Comparison of ENCODE assay signal across 14 mouse cellular contexts in the genomic region with DNA sequence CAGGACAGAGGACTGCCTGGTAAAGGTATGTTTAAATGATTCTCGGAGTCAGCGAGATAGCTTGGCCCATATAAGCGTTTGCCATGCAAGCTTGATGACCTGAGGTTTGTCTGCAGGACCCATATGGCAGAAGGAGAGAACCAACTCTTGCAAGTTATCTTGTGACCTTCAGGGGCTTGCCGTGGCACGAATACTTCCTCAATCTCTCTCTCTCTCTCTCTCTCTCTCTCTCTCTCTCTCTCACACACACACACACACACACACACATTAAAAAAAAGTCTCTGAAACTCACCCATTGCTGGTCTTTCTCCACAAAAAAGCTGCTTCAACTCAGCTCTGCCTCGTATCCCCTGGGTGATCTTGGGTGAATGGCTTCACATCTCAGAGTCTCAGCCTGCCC. TPM values are rescaled to one million over a fixed set of nuclear protein-coding genes. Genes with fewer than 3 reads are reported as not detected.
A peak's percentile ranks its signal among the peaks of the same experiment; 100 is the strongest.
DNase-seq lines count a peak whose midpoint lies in the region; ATAC-seq and TF ChIP-seq lines count a peak whose summit lies in the region.
"Had no signal": no experiment of that assay in that cellular context is flagged by ENCODE, and none has a peak within 500 bp of the region (broad histone marks: within the 10 kb centered on the region; RNA-seq: fewer than 3 reads in every experiment).

No protein-coding gene starts in this region.

- H3K4me1 ChIP-seq in heart, embryonic 13.5 days = peaks cover 21% of the 10 kb centered on the region
- peaks cover 31% of the 10 kb centered on the region for H3K4me1 ChIP-seq in forebrain, embryonic 12.5 days
- peaks cover 28% of the 10 kb centered on the region for H3K4me1 ChIP-seq in limb, embryonic 12.5 days (replicated peaks)
- H3K4me1 ChIP-seq in stomach, postnatal 0 days (replicated peaks; ENCODE audit: control insufficient read depth, insufficient read depth) = no peaks in the 10 kb centered on the region
- H3K4me1 ChIP-seq: intestine, embryonic 15.5 days had no signal

- ATAC-seq in heart, embryonic 13.5 days (ENCODE audit: extremely low read depth, insufficient number of reproducible peaks, low FRiP score, low TSS enrichment) = no peak
- ATAC-seq in forebrain, embryonic 12.5 days (ENCODE audit: low FRiP score) = no peak
- ATAC-seq in limb, embryonic 12.5 days (ENCODE audit: insufficient number of reproducible peaks, insufficient read depth, low FRiP score, low TSS enrichment, low read depth) = no peak
- no peak for ATAC-seq in stomach, postnatal 0 days (ENCODE audit: low FRiP score, low TSS enrichment)
- ATAC-seq: intestine, embryonic 15.5 days had no signal

- no peaks in the 10 kb centered on the region for H3K36me3 ChIP-seq in heart, embryonic 13.5 days
- H3K36me3 ChIP-seq in forebrain, embryonic 12.5 days (replicated peaks) = peaks cover under 1% of the 10 kb centered on the region
- peaks cover under 1% of the 10 kb centered on the region; the same call in 1 of the 2 replicates for H3K36me3 ChIP-seq in limb, embryonic 12.5 days
- no peaks in the 10 kb centered on the region for H3K36me3 ChIP-seq in stomach, postnatal 0 days (ENCODE audit: control insufficient read depth, insufficient read depth, low read length)
- H3K36me3 ChIP-seq: heart, embryonic 15.5 days; intestine, embryonic 15.5 days; stomach, embryonic 15.5 days had no signal

- H3K4me3 ChIP-seq in heart, embryonic 13.5 days = no peak overlapping the region
- H3K4me3 ChIP-seq in forebrain, embryonic 12.5 days (replicated peaks) = peak overlapping the region; percentile 47; the same call in 1 of the 2 replicates
- peak overlapping the region; percentile 41 for H3K4me3 ChIP-seq in limb, embryonic 12.5 days (replicated peaks)
- no peak overlapping the region for H3K4me3 ChIP-seq in stomach, postnatal 0 days (ENCODE audit: low read depth, low read length)
- H3K4me3 ChIP-seq: heart, embryonic 15.5 days; intestine, embryonic 15.5 days; stomach, embryonic 15.5 days had no signal

- no peak for DNase-seq in heart, adult 8-10 months (ENCODE audit: low spot score)
- peak; percentile 56 for DNase-seq in A20 (ENCODE audit: low read depth, low spot score)
- DNase-seq in urinary bladder, adult 2 months (ENCODE audit: low spot score) = no peak
- no peak for DNase-seq in stomach, postnatal 0 days (ENCODE audit: low spot score)
- no peak for DNase-seq in spleen, postnatal 36 days (ENCODE audit: low spot score in 2 of 2)
- DNase-seq: kidney, postnatal 4 days; left cerebral cortex, postnatal 4 days; lung, postnatal 14 days had no signal

- no peak for TF ChIP-seq CTCF in stomach, postnatal 0 days (IDR thresholded peaks at IDR 0.05; ENCODE audit: low read depth)

- H3K27me3 ChIP-seq in heart, embryonic 13.5 days (replicated peaks) = peaks cover 9% of the 10 kb centered on the region; the same call in 1 of the 2 replicates
- no peaks in the 10 kb centered on the region for H3K27me3 ChIP-seq in forebrain, embryonic 12.5 days
- H3K27me3 ChIP-seq in limb, embryonic 12.5 days = no peaks in the 10 kb centered on the region
- no peaks in the 10 kb centered on the region for H3K27me3 ChIP-seq in stomach, postnatal 0 days (ENCODE audit: control insufficient read depth, insufficient read depth, low read length)
- H3K27me3 ChIP-seq: intestine, embryonic 15.5 days; stomach, embryonic 15.5 days had no signal

- 42% methylated on average over 6 of the region's 6 CpGs for WGBS in heart, embryonic 13.5 days
- 64% methylated on average over 6 of the region's 6 CpGs for WGBS in forebrain, embryonic 12.5 days
- WGBS in limb, embryonic 12.5 days = 57% methylated on average over 6 of the region's 6 CpGs
- WGBS in stomach, postnatal 0 days = 50% methylated on average over 6 of the region's 6 CpGs

- TF ChIP-seq EP300 in stomach, postnatal 0 days (optimal IDR thresholded peaks at IDR 0.05) = no peak

- H3K9me3 ChIP-seq in heart, embryonic 13.5 days = no peaks in the 10 kb centered on the region
- no peaks in the 10 kb centered on the region for H3K9me3 ChIP-seq in forebrain, embryonic 12.5 days
- H3K9me3 ChIP-seq in limb, embryonic 12.5 days = no peaks in the 10 kb centered on the region
- H3K9me3 ChIP-seq in stomach, postnatal 0 days (ENCODE audit: control insufficient read depth, low read length) = no peaks in the 10 kb centered on the region
- H3K9me3 ChIP-seq: heart, embryonic 15.5 days; intestine, embryonic 15.5 days; stomach, embryonic 15.5 days had no signal

- 0 out of 2 replicates have a peak overlapping the region, but pooled peaks have one; percentile 62 for H3K4me2 ChIP-seq in heart, embryonic 13.5 days
- H3K4me2 ChIP-seq in forebrain, embryonic 12.5 days = peak overlapping the region; percentile 69
- H3K4me2 ChIP-seq in limb, embryonic 12.5 days = peak overlapping the region; percentile 72
- no peak overlapping the region for H3K4me2 ChIP-seq in stomach, postnatal 0 days (replicated peaks; ENCODE audit: low read depth)

- no peak overlapping the region for H3K9ac ChIP-seq in heart, embryonic 13.5 days
- no peak overlapping the region for H3K9ac ChIP-seq in forebrain, embryonic 12.5 days
- H3K9ac ChIP-seq in limb, embryonic 12.5 days (replicated peaks) = no peak overlapping the region
- no peak overlapping the region for H3K9ac ChIP-seq in stomach, postnatal 0 days (ENCODE audit: low read length)
- H3K9ac ChIP-seq: heart, embryonic 15.5 days; intestine, embryonic 15.5 days; stomach, embryonic 15.5 days had no signal

- no peak overlapping the region for H3K27ac ChIP-seq in heart, embryonic 13.5 days (replicated peaks)
- no peak overlapping the region for H3K27ac ChIP-seq in forebrain, embryonic 12.5 days
- no peak overlapping the region for H3K27ac ChIP-seq in limb, embryonic 12.5 days
- no peak overlapping the region for H3K27ac ChIP-seq in stomach, postnatal 0 days (replicated peaks)
- H3K27ac ChIP-seq: heart, embryonic 15.5 days; intestine, embryonic 15.5 days; stomach, embryonic 15.5 days had no signal

RNA-seq across cellular contexts. Expression of gene Cacng8, which starts 1.6 kb away (rescaled TPM):
- polyA plus RNA-seq in heart, embryonic 13.5 days (2015; fragmentation: Nextera tagmentation; extraction: Ambion mirVana) = 0.71 and 0.86 TPM in 2 replicates
- not detected for total RNA-seq in heart, adult 8-10 months (2022)
- 6.3 and 8.2 TPM in 2 replicates for polyA plus RNA-seq in forebrain, embryonic 12.5 days (2016; fragmentation: Nextera tagmentation; extraction: Ambion mirVana)
- 6.2 and 6.3 TPM in 2 replicates for polyA plus RNA-seq in limb, embryonic 12.5 days (2016; fragmentation: Nextera tagmentation; extraction: Ambion mirVana)
- polyA plus RNA-seq in urinary bladder, adult 2 months (2012; rRNA removed) = 0.15 TPM in 1 of 2 replicates, not detected in the other
- polyA plus RNA-seq in stomach, postnatal 0 days (2015; fragmentation: Nextera tagmentation; extraction: Ambion mirVana) = 0.29 and 0.35 TPM in 2 replicates

RNA-seq across cellular contexts. Expression of gene Cacng6, which starts 35.1 kb away (rescaled TPM):
- polyA plus RNA-seq in heart, embryonic 13.5 days (2015; fragmentation: Nextera tagmentation; extraction: Ambion mirVana) = 16.8 and 18.3 TPM in 2 replicates
- 1 to 10 TPM; 2.0 to 4.4 (median 2.5) TPM for total RNA-seq in heart, adult 8-10 months (2022)
- polyA plus RNA-seq in forebrain, embryonic 12.5 days (2016; fragmentation: Nextera tagmentation; extraction: Ambion mirVana) = 0.10 and 0.22 TPM in 2 replicates
- polyA plus RNA-seq in limb, embryonic 12.5 days (2016; fragmentation: Nextera tagmentation; extraction: Ambion mirVana) = 3.7 and 4.1 TPM in 2 replicates
- polyA plus RNA-seq in urinary bladder, adult 2 months (2012; rRNA removed) = not detected in 2 replicates
- polyA plus RNA-seq in stomach, postnatal 0 days (2015; fragmentation: Nextera tagmentation; extraction: Ambion mirVana) = 0.22 and 0.39 TPM in 2 replicates

RNA-seq across cellular contexts. Expression of gene Cacng7, which starts 56.1 kb away (rescaled TPM):
- polyA plus RNA-seq in heart, embryonic 13.5 days (2015; fragmentation: Nextera tagmentation; extraction: Ambion mirVana) = 0.19 and 0.51 TPM in 2 replicates
- total RNA-seq in heart, adult 8-10 months (2022) = 1 to 10 TPM; 3.0 to 3.6 (median 3.3) TPM
- 3.9 and 4.0 TPM in 2 replicates for polyA plus RNA-seq in forebrain, embryonic 12.5 days (2016; fragmentation: Nextera tagmentation; extraction: Ambion mirVana)
- polyA plus RNA-seq in limb, embryonic 12.5 days (2016; fragmentation: Nextera tagmentation; extraction: Ambion mirVana) = 3.0 and 3.1 TPM in 2 replicates
- polyA plus RNA-seq in urinary bladder, adult 2 months (2012; rRNA removed) = 11.8 and 21.5 TPM in 2 replicates
- polyA plus RNA-seq in stomach, postnatal 0 days (2015; fragmentation: Nextera tagmentation; extraction: Ambion mirVana) = 0.69 and 0.79 TPM in 2 replicates

Comparison
In these comparisons a context has a peak if more than half of its experiments do, and no peak if none do; other contexts are left out.
1. H3K4me3 ChIP-seq: peak in forebrain, embryonic 12.5 days (single experiment) and limb, embryonic 12.5 days (single experiment); none in heart, embryonic 13.5 days (single experiment) and stomach, postnatal 0 days (single experiment).